In genomic region chr1:75253849-75254624, GRCm38 (mm10) we compare ENCODE assay signal across 9 mouse cellular contexts. TPM values are rescaled to one million over a fixed set of nuclear protein-coding genes. Genes with fewer than 3 reads are reported as not detected.
DNase-seq lines count a peak whose midpoint lies in the region; ATAC-seq and TF ChIP-seq lines count a peak whose summit lies in the region.
"Had no signal": no experiment of that assay in that cellular context is flagged by ENCODE, and none has a peak within 500 bp of the region (broad histone marks: within the 10 kb centered on the region; RNA-seq: fewer than 3 reads in every experiment).

No protein-coding gene starts in this region.

- no peak overlapping the region for H3K9ac ChIP-seq in hindbrain, embryonic 16.5 days (ENCODE audit: low read depth, low read length)
- no peak overlapping the region for H3K9ac ChIP-seq in liver, embryonic 11.5 days (ENCODE audit: low read depth, low read length)
- H3K9ac ChIP-seq: midbrain, embryonic 12.5 days had no signal

- TF ChIP-seq CTCF in bone marrow, adult 2 months (IDR thresholded peaks at IDR 0.05; ENCODE audit: control insufficient read depth, insufficient read depth, low read length), result peak; percentile 75
- TF ChIP-seq CTCF in embryonic fibroblast, embryonic 13.5 days (IDR thresholded peaks at IDR 0.05; ENCODE audit: borderline replicate concordance, insufficient read depth, low read length), result peak; percentile 52; the same call in 1 of the 2 replicates

- no peak overlapping the region for H3K4me2 ChIP-seq in hindbrain, embryonic 16.5 days (ENCODE audit: low read length)
- H3K4me2 ChIP-seq in liver, embryonic 11.5 days, result no peak overlapping the region
- H3K4me2 ChIP-seq: midbrain, embryonic 12.5 days had no signal

- TF ChIP-seq POLR2A in bone marrow, adult 2 months (IDR thresholded peaks at IDR 0.05; ENCODE audit: borderline replicate concordance, control insufficient read depth, low read depth, low read length), result no peak
- TF ChIP-seq POLR2A in embryonic fibroblast, embryonic 13.5 days (IDR thresholded peaks at IDR 0.05; ENCODE audit: low read depth, low read length), result no peak

- no peak for ATAC-seq in hindbrain, embryonic 16.5 days
- no peak for ATAC-seq in liver, embryonic 11.5 days (replicated peaks; ENCODE audit: low FRiP score)

- WGBS in bone marrow, adult 2 months, result 53% methylated on average over 16 of the region's 16 CpGs
- WGBS in hindbrain, embryonic 16.5 days, result 62% methylated on average over 16 of the region's 16 CpGs
- WGBS in liver, embryonic 11.5 days, result 60% methylated on average over 16 of the region's 16 CpGs

- peaks cover 1% of the 10 kb centered on the region for H3K4me1 ChIP-seq in bone marrow, adult 2 months (ENCODE audit: control insufficient read depth, insufficient read depth, low read length)
- no peaks in the 10 kb centered on the region for H3K4me1 ChIP-seq in embryonic fibroblast, embryonic 13.5 days (ENCODE audit: control insufficient read depth, insufficient read depth, low read length)
- peaks cover 5% of the 10 kb centered on the region for H3K4me1 ChIP-seq in hindbrain, embryonic 16.5 days (ENCODE audit: control insufficient read depth, insufficient read depth, low read depth, low read length)
- peaks cover 7% of the 10 kb centered on the region for H3K4me1 ChIP-seq in liver, embryonic 11.5 days (replicated peaks; ENCODE audit: control insufficient read depth, insufficient read depth, low read length)

- H3K36me3 ChIP-seq in hindbrain, embryonic 16.5 days (ENCODE audit: control insufficient read depth, insufficient read depth, low read length), result no peaks in the 10 kb centered on the region
- no peaks in the 10 kb centered on the region for H3K36me3 ChIP-seq in liver, embryonic 11.5 days (ENCODE audit: control insufficient read depth, insufficient read depth, low read length)

- H3K27ac ChIP-seq in bone marrow, adult 2 months (ENCODE audit: control insufficient read depth, insufficient read depth, low read depth, low read length, poor library complexity), result no peak overlapping the region
- H3K27ac ChIP-seq in embryonic fibroblast, embryonic 13.5 days (ENCODE audit: insufficient read depth, low read length), result no peak overlapping the region
- peak overlapping the region; percentile 29; the same call in 1 of the 2 replicates for H3K27ac ChIP-seq in hindbrain, embryonic 16.5 days (ENCODE audit: low read depth, low read length)
- no peak overlapping the region for H3K27ac ChIP-seq in liver, embryonic 11.5 days (ENCODE audit: low read depth, low read length)
- H3K27ac ChIP-seq: midbrain, embryonic 12.5 days had no signal

- no peaks in the 10 kb centered on the region for H3K9me3 ChIP-seq in hindbrain, embryonic 16.5 days (ENCODE audit: control insufficient read depth, low read length)
- H3K9me3 ChIP-seq in liver, embryonic 11.5 days (ENCODE audit: control insufficient read depth, low read length), result no peaks in the 10 kb centered on the region
- H3K9me3 ChIP-seq: midbrain, embryonic 12.5 days had no signal

- no peaks in the 10 kb centered on the region for H3K27me3 ChIP-seq in hindbrain, embryonic 16.5 days (replicated peaks; ENCODE audit: control insufficient read depth, insufficient read depth, low read length)
- no peaks in the 10 kb centered on the region for H3K27me3 ChIP-seq in liver, embryonic 11.5 days (replicated peaks; ENCODE audit: control insufficient read depth, insufficient read depth, low read length)

- DNase-seq in layer of hippocampus, adult 11-12 months (ENCODE audit: low spot score), result peak; percentile 93
- DNase-seq in layer of hippocampus, adult 9-10 months (ENCODE audit: low spot score), result no peak
- DNase-seq in liver, embryonic 11.5 days (ENCODE audit: low spot score), result peak; percentile 63
- DNase-seq in ovary, postnatal 36 days (ENCODE audit: low spot score), result peak; percentile 68
- peak; percentile 88 for DNase-seq in thymus, postnatal 14 days

- H3K4me3 ChIP-seq in bone marrow, adult 2 months (replicated peaks; ENCODE audit: control insufficient read depth, low read depth, low read length), result no peak overlapping the region
- no peak overlapping the region for H3K4me3 ChIP-seq in embryonic fibroblast, embryonic 13.5 days (ENCODE audit: insufficient read depth, low read length)
- no peak overlapping the region for H3K4me3 ChIP-seq in hindbrain, embryonic 16.5 days (ENCODE audit: low read length)
- H3K4me3 ChIP-seq in liver, embryonic 11.5 days (ENCODE audit: low read depth, low read length), result no peak overlapping the region
- H3K4me3 ChIP-seq: midbrain, embryonic 12.5 days had no signal

RNA-seq across cellular contexts. Expression of gene Ptprn, which starts 10.3 kb away (rescaled TPM):
- 1.4 and 4.2 TPM in 2 replicates for polyA plus RNA-seq in bone marrow, adult 2 months (2011; ENCODE audit: insufficient read depth, insufficient read length, low replicate concordance, missing spikeins)
- polyA plus RNA-seq in embryonic fibroblast, embryonic 13.5 days (2011; ENCODE audit: insufficient read length, low read depth, missing spikeins), result 67.6 and 114 TPM in 2 replicates
- 36.9 and 40.6 TPM in 2 replicates for polyA plus RNA-seq in hindbrain, embryonic 16.5 days (2015; fragmentation: Nextera tagmentation; extraction: Ambion mirVana)
- polyA plus RNA-seq in liver, embryonic 11.5 days (2014; fragmentation: Nextera tagmentation; extraction: Ambion mirVana), result 0.55 and 1.0 TPM in 2 replicates

RNA-seq across cellular contexts. Expression of gene Dnajb2, which starts 17.8 kb away (rescaled TPM):
- polyA plus RNA-seq in bone marrow, adult 2 months (2011; ENCODE audit: insufficient read depth, insufficient read length, low replicate concordance, missing spikeins), result 85.8 and 119 TPM in 2 replicates
- polyA plus RNA-seq in embryonic fibroblast, embryonic 13.5 days (2011; ENCODE audit: insufficient read length, low read depth, missing spikeins), result 28.4 and 31.8 TPM in 2 replicates
- 86.3 and 98.0 TPM in 2 replicates for polyA plus RNA-seq in hindbrain, embryonic 16.5 days (2015; fragmentation: Nextera tagmentation; extraction: Ambion mirVana)
- 13.6 and 17.5 TPM in 2 replicates for polyA plus RNA-seq in liver, embryonic 11.5 days (2014; fragmentation: Nextera tagmentation; extraction: Ambion mirVana)

RNA-seq across cellular contexts. Expression of gene A630095N17Rik, which starts 22.1 kb away (rescaled TPM):
- polyA plus RNA-seq in bone marrow, adult 2 months (2011; ENCODE audit: insufficient read depth, insufficient read length, low replicate concordance, missing spikeins), result not detected in 2 replicates
- not detected in 2 replicates for polyA plus RNA-seq in embryonic fibroblast, embryonic 13.5 days (2011; ENCODE audit: insufficient read length, low read depth, missing spikeins)
- polyA plus RNA-seq in hindbrain, embryonic 16.5 days (2015; fragmentation: Nextera tagmentation; extraction: Ambion mirVana), result 0.26 TPM in 1 of 2 replicates, not detected in the other
- not detected in 2 replicates for polyA plus RNA-seq in liver, embryonic 11.5 days (2014; fragmentation: Nextera tagmentation; extraction: Ambion mirVana)
- polyA plus RNA-seq: midbrain, embryonic 12.5 days had no signal

RNA-seq across cellular contexts. Expression of gene Resp18, which starts 24.2 kb away (rescaled TPM):
- polyA plus RNA-seq in bone marrow, adult 2 months (2011; ENCODE audit: insufficient read depth, insufficient read length, low replicate concordance, missing spikeins), result not detected in 2 replicates
- not detected in 2 replicates for polyA plus RNA-seq in embryonic fibroblast, embryonic 13.5 days (2011; ENCODE audit: insufficient read length, low read depth, missing spikeins)
- polyA plus RNA-seq in hindbrain, embryonic 16.5 days (2015; fragmentation: Nextera tagmentation; extraction: Ambion mirVana), result 251 and 327 TPM in 2 replicates
- polyA plus RNA-seq in liver, embryonic 11.5 days (2014; fragmentation: Nextera tagmentation; extraction: Ambion mirVana), result 0.40 TPM in 1 of 2 replicates, not detected in the other

RNA-seq across cellular contexts. Expression of gene Tuba4a, which starts 34.4 kb away (rescaled TPM):
- polyA plus RNA-seq in bone marrow, adult 2 months (2011; ENCODE audit: insufficient read depth, insufficient read length, low replicate concordance, missing spikeins), result 422 and 591 TPM in 2 replicates
- 27.8 and 46.8 TPM in 2 replicates for polyA plus RNA-seq in embryonic fibroblast, embryonic 13.5 days (2011; ENCODE audit: insufficient read length, low read depth, missing spikeins)
- 45.5 and 74.1 TPM in 2 replicates for polyA plus RNA-seq in hindbrain, embryonic 16.5 days (2015; fragmentation: Nextera tagmentation; extraction: Ambion mirVana)
- 282 and 298 TPM in 2 replicates for polyA plus RNA-seq in liver, embryonic 11.5 days (2014; fragmentation: Nextera tagmentation; extraction: Ambion mirVana)
